Mouse (Mus musculus): ENCODE results near the gene Rtn3. TPM values are rescaled to one million over a fixed set of nuclear protein-coding genes. Genes with fewer than 3 reads are reported as not detected.
A peak's percentile ranks its signal among the peaks of the same experiment; 100 is the strongest.

Gene Rtn3
- polyA plus RNA-seq, 1 experiment from 2014 or later = 143 TPM

DNA sequence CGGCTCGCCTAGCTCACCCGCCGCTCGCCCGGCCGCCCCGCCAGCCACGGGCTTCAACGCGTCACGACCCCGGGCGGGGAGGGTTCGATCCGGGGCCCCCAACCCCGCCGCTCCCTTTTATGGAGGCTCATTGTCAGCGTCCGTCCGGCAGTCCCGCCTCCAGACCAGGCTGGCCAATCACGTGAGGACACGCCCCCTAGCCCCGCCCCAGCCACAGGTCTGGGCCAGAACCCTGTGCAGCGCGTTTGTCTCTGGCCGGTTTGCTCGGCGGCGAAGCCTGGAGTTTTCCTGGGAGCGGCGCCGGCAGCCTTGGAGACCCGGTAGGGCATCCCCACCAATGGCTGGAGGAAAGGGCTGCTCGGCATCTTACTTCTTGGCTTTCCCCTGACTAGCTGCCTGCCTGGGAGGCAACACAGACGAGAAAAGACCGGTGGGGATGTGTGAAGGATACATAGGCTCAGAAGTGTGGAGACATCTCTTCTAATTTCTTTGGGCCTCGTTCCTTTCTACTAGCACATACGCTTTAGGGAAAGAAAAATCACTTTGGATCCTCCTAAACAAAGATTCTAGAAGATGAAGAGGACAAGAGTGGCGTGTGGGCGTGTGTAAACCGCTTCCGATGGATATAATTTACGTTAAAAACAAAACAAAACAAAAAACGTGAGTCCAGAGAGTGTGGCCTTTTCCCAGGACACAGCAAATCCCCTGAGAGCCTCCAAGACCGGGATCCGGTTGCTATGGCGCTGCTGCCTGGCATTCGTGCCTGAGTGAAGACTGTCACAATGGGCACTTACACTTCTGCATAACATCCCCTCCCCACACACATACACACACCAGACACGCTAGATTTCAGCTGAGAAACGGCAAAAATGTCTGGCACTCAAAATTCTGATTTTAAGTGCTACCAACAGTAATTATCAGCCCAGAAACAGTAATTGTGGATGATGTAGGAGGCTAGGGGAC, 99.9 kb downstream of the Rtn3 start, which contains the start of gene Spindoc:
Gene Spindoc (minus strand): TSS at position 92 of the 963 bp plus-strand sequence.
- peak within 1 kb of the TSS; percentile 88 for H3K4me3 ChIP-seq (replicated peaks)
- peak within 1 kb of the TSS; percentile 95 for H3K9ac ChIP-seq
- H3K4me1 ChIP-seq (replicated peaks) = peaks cover 14% of the 10 kb centered on the region
- peak within 1 kb of the TSS; percentile 90 for H3K27ac ChIP-seq
- H3K4me2 ChIP-seq (replicated peaks) = peak within 1 kb of the TSS; percentile 77
- WGBS = 2% methylated on average over 52 of the region's 52 CpGs
- no peaks in the 10 kb centered on the region for H3K27me3 ChIP-seq (replicated peaks)
- ATAC-seq = peak; percentile 100
- H3K36me3 ChIP-seq = no peaks in the 10 kb centered on the region
- no peaks in the 10 kb centered on the region for H3K9me3 ChIP-seq

DNA sequence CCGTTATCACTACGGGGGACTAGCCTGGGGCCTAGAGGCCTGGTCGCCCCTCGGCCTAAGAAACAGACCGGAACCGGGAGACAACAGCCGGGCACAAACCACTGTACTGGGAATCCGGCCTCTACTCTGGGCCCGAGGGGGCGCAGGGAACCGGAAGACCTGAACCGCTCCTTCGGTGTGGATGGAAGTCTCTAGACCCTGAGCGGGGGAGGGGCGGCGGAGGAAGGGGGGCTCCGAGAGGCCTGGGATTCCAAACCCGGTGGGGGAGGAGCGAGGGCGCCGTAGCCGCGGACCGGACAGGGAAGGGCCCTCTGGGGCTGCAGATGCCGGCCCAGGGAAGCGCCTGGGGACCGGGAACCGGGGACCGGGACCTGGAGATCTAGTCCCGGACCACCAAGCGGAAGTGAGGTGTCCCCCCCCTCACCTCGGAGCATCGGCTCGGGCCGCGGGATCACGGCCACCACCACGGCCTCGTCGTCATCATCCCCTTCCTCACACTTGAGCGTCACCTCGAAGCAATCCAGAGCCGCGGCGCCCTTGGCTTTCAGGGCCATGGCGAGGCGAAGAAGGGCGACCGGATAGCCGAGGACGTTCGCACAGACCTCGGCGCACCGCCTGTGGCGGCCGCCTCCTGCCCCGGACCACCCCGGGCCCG, 100.7 kb downstream of the Rtn3 start:
- Histone ChIP-seq H3K9me3 (no peaks in the 10 kb centered on the region), H3K9ac (peak overlapping the region; percentile 95), H3K4me1 (replicated peaks) (peaks cover 14% of the 10 kb centered on the region), H3K4me3 (replicated peaks) (peak overlapping the region; percentile 88), H3K36me3 (no peaks in the 10 kb centered on the region), H3K27me3 (replicated peaks) (no peaks in the 10 kb centered on the region), H3K4me2 (replicated peaks) (peak overlapping the region; percentile 77), H3K27ac (peak overlapping the region; percentile 90)
- ATAC-seq = peak; percentile 66
- WGBS = under 1% methylated on average over 60 of the region's 60 CpGs

DNA sequence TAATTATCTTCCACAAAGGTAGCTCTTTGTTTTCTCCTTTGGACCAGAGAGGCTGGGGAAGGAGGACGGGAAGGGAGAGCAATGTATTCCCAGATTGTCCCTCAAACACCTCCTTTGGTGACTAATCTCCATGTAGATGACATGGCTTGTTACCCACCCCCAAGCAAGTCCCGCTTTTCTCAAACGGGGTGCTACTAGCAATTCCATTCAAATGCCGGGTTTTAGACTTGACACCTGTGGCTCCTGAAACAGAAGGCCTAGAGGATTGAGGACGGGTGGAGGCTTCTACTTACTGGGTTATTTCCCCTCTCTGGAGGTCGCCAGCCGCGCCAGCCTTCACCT, 101.2 kb downstream of the Rtn3 start:
- H3K36me3 ChIP-seq = no peaks in the 10 kb centered on the region
- peak overlapping the region; percentile 88 for H3K4me3 ChIP-seq (replicated peaks)
- WGBS = 5% methylated on average over 8 of the region's 8 CpGs
- H3K4me1 ChIP-seq (replicated peaks) = peaks cover 14% of the 10 kb centered on the region
- H3K27ac ChIP-seq = peak overlapping the region; percentile 90
- H3K9me3 ChIP-seq = no peaks in the 10 kb centered on the region
- H3K27me3 ChIP-seq (replicated peaks) = no peaks in the 10 kb centered on the region
- ATAC-seq = no peak
- peak overlapping the region; percentile 95 for H3K9ac ChIP-seq
- peak overlapping the region; percentile 77 for H3K4me2 ChIP-seq (replicated peaks)

DNA sequence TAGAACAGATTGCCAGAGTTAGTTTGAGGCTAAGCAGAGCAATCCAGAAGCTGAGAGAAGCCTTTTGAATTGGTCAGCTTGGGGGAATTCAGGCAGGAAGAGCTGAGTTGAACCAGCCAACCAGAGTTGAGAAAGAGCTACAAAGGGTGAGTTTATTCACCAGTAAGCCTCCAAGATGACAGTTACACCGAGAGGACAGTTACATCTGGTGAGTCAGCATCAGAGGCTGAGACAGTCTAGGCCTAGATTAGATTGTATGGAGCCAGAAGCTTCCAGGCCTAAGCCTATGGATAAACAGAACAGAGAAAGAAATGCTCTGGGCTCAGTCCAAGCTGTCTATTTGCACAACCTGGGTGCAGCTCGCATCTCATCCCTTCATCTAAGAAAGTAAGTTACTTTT, 105.4 kb downstream of the Rtn3 start:
- no peaks in the 10 kb centered on the region for H3K9me3 ChIP-seq

More for the DNA sequence above, 105.4 kb downstream of the Rtn3 start:
- peaks cover 5% of the 10 kb centered on the region for H3K4me1 ChIP-seq (replicated peaks)
- peaks cover 23% of the 10 kb centered on the region for H3K36me3 ChIP-seq
- H3K4me3 ChIP-seq (replicated peaks) = no peak overlapping the region
- H3K27me3 ChIP-seq (replicated peaks) = no peaks in the 10 kb centered on the region
- H3K4me2 ChIP-seq (replicated peaks) = no peak overlapping the region
- H3K27ac ChIP-seq = no peak overlapping the region
- 72% methylated on average over 2 of the region's 2 CpGs for WGBS
- no peak for ATAC-seq
- no peak overlapping the region for H3K9ac ChIP-seq

Other genes with a start within 250 kb of the Rtn3 start
- 49.8 and 52.9 TPM in 2 replicates for gene Naa40, start 242.1 kb downstream of the Rtn3 start, polyA plus RNA-seq (2015; fragmentation: Nextera tagmentation; extraction: Ambion mirVana)
- gene Rcor2, start 216.0 kb downstream of the Rtn3 start, polyA plus RNA-seq (2015; fragmentation: Nextera tagmentation; extraction: Ambion mirVana) = 12.1 and 12.8 TPM in 2 replicates
- 44.9 and 45.8 TPM in 2 replicates for gene Mark2, start 141.4 kb downstream of the Rtn3 start, polyA plus RNA-seq (2015; fragmentation: Nextera tagmentation; extraction: Ambion mirVana)
- 20.4 and 20.5 TPM in 2 replicates for gene Spindoc, start 100.3 kb downstream of the Rtn3 start, polyA plus RNA-seq (2015; fragmentation: Nextera tagmentation; extraction: Ambion mirVana)
- gene 2700081O15Rik, start 65.7 kb downstream of the Rtn3 start, polyA plus RNA-seq (2015; fragmentation: Nextera tagmentation; extraction: Ambion mirVana) = 5.2 and 5.3 TPM in 2 replicates
- gene Atl3, start 10.8 kb upstream of the Rtn3 start, polyA plus RNA-seq (2015; fragmentation: Nextera tagmentation; extraction: Ambion mirVana) = 10.9 and 11.6 TPM in 2 replicates
- 7.6 and 8.4 TPM in 2 replicates for gene Pla2g16, start 74.2 kb upstream of the Rtn3 start, polyA plus RNA-seq (2015; fragmentation: Nextera tagmentation; extraction: Ambion mirVana)
- gene Lgals12, start 123.9 kb upstream of the Rtn3 start, polyA plus RNA-seq (2015; fragmentation: Nextera tagmentation; extraction: Ambion mirVana) = 1.3 and 2.4 TPM in 2 replicates
- gene Hrasls5, start 129.3 kb upstream of the Rtn3 start, polyA plus RNA-seq (2015; fragmentation: Nextera tagmentation; extraction: Ambion mirVana) = not detected in 2 replicates
- not detected in 2 replicates for gene Slc22a19, start 228.0 kb upstream of the Rtn3 start, polyA plus RNA-seq (2015; fragmentation: Nextera tagmentation; extraction: Ambion mirVana)